Mouse (Mus musculus) retina, postnatal 1 day (tissue): ENCODE measurements around the gene Lman2.

Experiments
- DNase-seq: peaks from one replicate; pipeline ENCODE4 v3.0.0-alpha.2; 2012

Gene Lman2

DNA sequence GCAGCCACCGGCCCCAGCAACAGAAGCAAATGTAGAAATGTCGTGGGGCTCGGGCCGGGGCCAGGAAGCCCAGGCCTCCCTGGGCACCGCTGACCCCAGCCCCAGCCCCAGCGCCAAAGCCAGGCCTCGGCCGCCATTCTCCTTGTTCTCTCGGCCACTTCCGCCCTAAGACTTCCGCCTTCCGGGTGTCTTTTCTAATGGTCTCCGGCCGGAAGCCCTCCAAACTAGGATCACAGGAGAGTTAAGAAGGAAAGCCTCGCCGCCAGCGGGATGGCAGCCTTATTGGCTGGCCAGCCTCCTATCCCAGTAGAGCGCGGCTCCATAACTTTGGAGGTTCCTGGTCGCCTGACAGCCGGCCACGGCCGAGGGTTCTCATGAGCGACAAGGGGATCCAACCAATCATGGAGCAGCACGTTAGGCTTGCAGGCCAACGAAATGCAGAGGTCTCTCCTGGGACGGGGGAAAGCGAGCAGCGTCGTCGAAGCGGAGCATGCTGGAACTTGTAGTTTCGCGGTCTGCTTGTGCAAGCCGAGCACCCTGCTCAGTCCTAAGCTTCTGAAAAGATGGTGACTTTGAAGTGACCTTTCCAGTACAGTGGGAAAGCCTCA lies at the start of gene Lman2:
Gene Lman2, minus strand, starts transcription at position 331 of the 608 bp plus-strand sequence.
- DNase-seq: peak; percentile 99

DNA sequence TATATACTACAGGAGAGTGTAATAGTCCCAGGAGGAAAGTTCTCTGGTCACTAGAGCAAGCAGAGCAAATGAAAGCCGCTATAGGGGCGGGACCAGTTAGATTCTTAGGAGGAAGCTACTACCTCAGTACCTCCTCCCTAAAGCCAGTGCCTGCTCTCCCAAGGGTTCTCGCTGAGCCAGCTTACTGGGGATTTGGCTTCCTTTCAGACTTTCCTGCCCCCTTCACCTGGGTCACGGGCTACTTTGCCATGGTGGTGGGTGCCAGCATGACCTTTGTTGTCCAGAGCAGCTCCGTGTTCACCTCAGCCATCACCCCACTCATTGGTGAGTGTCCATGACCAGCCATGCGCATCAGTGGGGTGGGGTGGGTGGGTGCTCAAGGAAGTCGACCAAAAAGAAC lies 49.2 kb upstream of the Lman2 start:
- no peak for DNase-seq

DNA sequence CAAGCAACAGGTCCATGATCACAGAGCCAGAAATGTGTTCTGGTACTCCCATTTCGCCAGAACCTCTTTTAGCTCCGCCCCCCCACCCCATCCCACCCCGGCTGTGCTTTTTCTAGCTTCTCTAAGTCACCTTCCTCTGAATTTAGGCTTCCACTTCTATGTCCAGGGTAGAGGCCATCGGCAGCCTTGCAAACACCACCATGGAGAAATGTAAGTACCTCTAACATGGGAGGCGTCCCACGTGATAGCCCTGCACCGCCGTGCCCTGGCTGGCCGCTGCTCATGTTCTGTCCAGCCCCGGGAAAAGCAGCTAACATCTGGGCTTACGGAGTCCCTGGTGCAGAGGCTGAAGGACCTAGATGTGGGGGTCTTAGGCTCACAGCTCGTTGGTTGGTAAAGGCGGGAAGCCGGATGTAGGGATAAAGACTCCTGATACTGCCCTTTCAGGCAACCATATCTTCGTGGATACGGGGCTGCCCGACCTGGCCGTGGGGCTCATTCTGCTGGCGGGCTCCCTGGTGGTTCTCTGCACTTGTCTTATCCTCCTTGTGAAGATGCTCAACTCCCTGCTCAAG lies 46.0 kb upstream of the Lman2 start:
- DNase-seq: no peak

DNA sequence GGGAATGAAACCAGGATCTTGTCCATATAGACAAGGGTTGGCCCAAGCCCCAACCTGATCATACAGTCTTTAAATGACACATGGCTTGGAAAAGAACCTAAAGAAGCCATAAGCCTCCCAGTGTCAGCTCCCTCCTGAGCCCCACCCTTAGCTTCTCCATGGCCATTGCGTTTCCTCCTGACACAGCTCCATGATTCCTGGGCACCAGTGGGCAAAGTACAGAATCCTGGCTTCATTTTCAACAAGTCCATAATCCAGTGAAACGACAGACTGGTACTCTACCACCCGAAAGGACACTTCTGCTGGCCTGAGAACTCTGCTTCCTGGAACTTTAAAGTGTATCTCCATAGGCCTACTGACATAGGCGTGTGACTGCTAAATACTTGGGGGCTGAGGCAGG lies 44.8 kb upstream of the Lman2 start:
- no peak for DNase-seq

DNA sequence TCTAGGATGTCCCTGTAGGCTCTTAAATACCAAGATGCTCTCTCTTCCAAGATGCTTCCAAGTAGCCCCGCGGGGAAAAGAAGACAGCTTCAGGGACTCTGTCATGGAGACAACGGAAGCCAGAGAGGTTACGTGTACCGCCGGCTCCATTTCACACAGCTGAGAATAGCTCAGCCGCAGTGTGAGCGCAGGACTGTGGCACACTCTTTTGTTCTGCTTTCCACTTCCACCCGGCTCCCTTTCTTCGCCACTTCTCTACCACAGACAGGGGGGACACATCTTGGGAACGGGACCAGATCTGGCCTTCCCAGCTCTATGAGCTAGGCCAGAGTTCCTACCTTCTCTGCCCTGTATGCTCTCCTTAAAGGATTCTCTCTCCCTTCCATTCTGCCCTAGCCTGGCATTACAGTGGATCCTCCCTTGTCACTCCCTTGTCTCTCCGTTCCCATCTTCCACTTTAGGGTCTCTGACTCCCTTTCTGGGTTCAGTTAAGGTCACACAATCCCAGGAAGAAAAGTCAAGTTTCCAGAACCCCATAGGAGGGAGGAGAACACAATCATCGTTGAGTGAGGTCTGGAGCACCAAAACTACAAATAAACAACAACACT lies 43.3 kb upstream of the Lman2 start:
- DNase-seq: no peak

DNA sequence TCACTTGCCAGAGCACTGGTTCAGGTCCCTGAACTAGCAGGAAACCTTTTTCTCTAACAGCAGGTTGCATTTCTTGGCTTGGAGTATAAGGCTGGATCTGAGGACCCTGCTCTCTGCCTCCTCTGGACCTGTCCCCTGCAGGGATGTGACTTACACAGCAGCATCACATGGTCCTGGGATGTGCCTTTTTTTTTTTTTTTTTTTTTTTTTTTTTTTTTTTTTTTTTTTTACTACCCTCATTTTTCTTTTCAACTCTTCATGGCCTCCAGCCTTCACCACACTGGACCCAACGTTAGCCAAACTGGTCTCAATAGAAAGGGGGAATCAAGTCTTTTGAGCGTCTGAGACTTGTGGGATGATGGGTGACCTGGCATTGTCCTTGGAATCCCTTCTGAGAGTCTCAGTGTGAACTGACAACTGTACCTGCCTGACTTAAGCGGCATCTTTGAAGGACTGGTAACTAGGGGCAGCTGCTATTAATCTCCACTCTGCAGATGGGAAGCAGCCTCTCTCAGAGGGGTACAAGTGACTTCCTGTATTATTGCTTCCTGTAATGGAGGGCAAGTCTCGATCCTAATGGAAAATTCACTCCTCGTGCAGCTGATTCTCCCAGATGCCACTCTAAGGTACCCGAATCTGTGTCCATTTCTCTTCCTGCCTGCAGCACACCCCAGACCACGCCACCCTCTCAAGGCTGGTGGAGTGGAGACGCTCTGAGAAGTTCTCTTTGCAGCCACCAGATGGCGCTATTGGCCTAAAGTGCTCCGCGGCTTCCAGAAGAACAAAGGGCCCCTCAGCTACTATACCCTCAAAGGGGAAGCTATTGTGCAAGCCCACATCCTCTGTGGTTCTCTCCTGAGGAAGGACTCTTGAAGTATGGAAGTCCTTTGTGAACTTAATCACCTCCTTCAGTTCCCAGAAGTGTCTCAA lies 42.5 kb upstream of the Lman2 start:
- peak; percentile 92 for DNase-seq

DNA sequence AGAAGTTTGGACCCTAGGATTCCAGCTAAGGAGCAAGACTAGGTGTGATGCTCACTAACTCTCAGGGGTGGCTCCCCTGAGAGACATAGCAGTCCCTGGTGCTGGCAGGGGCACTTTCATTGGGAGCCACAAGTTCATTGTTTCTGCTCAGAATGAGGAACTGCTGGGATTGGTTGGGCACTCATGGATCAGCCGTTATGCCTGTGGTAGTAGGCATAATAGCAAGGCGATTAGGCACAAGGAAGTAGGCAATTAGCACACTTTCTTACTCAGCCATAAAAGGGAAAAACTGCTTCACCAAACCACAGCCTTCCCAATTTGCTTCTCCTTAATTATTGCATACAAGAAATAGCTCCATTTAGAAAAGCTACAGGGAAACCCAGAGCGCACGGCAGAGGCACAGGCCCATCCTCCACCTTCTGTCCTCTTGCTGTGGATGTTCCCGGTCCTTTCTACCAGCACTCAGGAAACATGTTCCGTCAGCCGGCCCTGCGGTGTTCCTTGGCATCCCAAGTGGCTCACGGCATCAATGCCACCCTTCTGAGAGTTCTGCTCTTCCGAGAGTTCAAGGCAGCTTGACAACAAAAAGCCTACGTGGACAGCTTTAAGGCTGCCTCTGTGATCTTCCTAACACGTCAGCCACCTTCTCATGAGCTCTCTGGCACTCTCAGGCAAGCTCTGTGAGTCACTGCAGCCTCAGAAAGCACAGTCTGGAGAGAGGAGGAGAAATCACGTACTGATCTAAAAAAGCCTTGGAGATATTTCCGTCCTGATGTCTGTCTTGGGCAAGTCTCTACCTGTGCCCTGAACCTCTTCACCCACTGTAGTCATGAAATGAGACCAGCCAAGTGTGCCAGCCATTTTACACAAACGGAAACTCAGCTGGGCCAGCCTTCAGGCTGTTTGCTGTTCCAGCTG lies 41.6 kb upstream of the Lman2 start:
- no peak for DNase-seq

DNA sequence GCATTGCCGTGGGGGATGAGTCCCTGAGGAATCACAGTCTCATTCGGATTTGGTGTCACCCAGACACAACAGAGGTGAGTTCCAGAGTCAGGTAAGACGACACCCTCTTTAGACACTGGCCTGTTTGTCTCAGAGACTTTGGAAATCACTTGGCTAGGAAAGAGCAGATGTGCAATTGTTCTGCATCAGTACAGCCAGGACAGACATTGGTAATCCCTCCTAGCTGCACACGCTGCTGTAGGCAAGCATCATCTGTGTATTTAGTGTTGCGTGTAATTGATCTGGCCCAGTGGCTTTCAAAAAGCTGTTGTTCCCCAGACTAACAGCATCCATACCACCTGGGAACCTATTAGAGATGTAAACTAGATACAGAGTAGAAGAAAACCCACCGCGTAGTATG lies 40.7 kb upstream of the Lman2 start:
- DNase-seq: peak; percentile 20

DNA sequence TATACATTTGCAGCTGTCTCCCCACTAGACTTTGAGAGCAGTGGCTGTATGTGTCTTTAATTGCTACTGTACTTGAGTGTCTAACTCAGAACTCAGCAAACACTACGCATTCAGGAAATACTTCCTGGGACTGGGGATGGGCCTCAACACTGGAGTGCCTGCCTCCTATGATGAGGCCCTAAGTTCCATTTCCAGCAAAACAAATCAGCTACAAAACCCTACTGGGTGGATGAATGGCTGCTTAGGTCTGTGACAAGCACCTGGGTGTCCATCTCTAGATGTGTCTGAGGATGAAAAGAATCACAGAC lies 37.4 kb upstream of the Lman2 start:
- no peak for DNase-seq

DNA sequence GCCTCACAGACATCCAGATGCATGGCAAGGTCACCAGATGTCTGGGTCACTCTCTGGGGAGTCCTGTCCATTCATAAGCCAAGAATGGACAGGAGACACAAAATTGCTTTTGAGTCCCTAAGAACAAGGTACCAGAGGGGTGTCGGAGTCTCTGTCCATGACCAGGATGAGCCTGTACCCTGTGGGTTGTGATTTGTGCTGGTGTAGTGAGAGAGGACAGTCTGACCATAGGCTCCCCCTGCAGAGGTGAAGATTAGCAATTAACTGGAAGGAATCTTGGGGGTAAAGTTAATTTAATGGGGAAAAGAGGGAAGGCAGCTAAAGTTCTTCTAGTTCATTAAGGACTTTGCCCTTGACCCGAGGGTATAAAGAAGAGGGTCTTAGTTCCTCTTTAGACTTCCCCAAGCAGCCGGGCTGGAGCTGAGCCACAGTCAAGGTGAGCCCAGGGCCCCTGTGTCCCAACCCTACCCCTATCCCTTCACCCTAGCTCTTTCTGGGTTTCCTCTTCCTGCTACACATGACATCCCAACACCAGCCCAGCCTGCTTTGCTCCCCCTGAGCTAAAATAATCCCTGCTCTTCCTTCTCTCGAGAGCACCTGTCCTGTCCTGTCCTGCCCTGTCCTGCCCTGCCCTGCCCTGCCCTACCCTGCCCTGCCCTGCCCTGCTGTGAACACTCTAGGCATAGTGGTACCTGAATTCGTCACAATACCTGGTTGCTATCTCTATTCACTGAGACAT lies 36.9 kb upstream of the Lman2 start:
- no peak for DNase-seq

DNA sequence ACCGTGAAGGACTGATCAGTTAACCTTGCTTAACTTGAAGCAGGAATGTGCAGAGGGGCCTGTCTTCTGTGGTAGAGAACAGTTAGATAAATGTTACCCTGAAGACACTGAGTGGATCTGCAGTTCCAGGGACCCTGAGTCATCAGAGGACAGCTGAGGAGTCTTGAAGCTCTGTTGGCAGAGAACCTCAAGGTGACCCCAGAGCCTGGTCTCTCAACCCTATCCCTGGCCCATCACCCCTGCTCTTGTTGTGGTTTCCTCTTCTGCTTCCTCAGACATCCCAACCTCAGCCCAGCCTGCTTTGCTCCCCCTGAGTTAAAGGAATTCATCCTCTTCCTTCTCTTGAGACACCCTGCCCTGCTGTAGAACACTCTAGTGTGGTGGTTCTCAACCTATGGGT lies 35.5 kb upstream of the Lman2 start, which contains the start of gene Slc34a1:
Gene Slc34a1, plus strand, starts transcription at position 100 of the 400 bp plus-strand sequence.
- no peak for DNase-seq

DNA sequence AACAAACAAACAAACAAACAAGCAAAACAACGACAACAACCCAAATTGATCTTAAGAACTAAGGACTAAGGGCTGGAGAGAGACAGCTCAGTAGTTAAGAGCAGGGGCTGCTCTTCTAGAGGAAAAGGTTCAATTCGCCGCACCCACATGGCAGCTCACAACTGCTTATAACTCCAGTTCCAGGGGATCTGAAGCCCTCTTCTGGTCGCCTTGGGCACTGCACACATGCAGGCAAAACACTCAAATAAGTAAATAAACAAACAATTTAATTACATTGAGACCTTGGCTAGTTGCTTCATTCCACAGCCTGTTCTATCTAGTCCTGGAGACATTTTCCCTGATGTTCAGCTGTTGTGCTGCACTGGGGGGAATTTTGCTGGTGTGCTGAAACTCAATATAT lies 30.4 kb upstream of the Lman2 start:
- DNase-seq: no peak

DNA sequence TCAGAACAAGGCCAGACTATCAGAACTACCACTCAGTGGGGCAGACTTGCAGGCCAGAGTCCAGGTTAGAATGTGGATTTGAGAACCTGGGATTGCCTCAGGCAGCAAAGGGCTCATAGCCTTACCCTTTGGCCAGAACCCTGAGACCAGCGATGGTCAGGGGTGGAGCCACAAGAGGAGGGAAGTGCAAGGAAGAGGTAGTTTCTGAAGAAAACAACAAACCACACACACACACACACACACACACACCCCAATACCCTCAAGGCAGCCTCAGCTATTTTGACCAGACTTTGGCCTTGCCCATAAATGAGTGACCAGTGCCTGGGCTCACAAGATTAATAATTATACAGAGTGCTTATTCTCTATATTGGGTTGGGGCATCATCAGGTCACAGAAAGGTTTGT lies 29.0 kb upstream of the Lman2 start:
- DNase-seq: no peak

DNA sequence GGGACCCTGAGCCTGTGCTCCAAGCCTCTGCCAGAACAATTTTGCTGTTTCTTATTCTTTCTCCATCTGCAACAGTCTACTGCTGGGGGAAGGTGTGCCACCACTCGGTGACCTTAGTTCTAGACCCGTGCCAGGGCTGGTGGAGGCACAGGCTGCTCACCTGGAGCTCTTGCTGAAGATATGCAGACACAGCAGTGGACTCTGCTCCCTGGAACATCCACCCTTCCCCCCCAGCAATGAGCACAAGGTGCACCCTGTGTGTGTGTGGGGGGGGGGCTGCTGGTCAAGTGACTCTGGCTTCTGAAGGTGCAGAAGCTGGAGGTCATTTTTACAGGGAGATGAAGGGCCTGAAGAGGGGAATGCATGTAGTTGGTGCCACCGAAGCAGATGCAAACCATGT lies 28.1 kb upstream of the Lman2 start:
- DNase-seq: no peak

DNA sequence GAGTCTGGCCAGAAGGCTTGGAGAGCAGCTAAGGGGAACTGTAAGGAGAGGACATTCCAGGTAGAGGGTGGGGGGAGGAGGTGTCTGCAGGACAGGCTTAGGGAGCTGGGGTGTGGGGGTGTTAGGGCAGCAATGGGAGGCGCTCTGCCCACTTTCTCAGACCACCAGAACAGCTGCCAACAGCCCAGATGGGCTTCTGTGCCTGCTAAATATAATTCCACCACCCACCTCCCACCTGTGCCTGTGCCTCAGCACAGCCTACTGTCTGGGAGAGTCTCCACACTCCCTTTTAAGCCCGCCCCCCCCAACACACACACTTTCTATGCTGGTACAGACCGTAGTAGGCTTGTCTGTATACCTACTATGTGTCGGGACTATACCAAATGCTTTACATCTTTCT lies 19.2 kb upstream of the Lman2 start:
- DNase-seq: no peak

DNA sequence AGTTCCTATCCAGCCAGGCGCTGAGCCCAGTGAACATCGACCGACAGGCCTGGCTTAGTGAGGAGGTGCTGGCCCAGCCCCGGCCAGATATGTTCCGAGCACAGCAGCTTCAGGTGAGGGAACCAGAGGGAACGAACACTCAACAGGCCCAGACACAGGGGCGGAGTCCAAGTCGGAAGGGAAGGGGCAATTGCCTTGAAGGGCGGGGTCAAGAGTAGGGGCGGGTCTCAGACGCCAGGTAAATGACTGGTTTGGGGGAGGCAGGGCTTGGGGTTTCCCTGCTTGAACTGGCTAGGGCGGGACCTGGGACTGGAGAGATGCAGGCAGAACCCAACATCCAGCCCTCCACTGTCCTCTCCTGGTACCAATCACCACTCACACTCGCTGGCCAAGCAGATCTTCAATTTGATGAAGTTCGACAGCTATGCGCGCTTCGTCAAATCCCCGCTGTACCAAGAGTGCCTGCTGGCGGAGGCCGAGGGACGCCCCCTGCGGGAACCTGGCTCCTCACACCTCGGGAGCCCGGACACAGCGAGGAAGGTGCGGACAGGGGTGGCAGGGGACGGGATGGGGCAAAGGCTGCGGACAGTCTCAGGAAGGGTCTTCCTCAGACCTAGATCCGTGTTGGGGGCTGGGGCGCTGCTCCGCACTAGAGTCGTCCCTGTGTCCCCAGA lies 16.5 kb upstream of the Lman2 start:
- peak; percentile 41 for DNase-seq

DNA sequence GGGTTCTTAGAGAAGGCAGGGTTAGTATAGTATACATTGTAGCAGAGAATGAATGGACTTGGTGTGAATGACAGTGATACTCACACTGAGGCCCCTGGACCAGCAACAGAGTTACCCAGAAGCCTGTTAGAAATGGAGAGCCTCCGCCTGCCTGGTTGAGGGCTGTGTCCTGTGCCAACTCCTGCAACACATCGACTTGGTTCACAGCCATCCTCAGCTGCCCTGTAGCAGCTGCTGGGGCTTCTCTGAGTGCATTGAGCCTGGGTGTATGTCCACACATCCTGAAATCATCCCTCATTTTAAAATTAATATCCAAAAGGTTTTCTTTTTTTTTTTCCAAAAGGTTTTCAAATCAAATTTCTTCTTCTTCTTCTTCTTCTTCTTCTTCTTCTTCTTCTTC lies 13.3 kb upstream of the Lman2 start:
- no peak for DNase-seq

DNA sequence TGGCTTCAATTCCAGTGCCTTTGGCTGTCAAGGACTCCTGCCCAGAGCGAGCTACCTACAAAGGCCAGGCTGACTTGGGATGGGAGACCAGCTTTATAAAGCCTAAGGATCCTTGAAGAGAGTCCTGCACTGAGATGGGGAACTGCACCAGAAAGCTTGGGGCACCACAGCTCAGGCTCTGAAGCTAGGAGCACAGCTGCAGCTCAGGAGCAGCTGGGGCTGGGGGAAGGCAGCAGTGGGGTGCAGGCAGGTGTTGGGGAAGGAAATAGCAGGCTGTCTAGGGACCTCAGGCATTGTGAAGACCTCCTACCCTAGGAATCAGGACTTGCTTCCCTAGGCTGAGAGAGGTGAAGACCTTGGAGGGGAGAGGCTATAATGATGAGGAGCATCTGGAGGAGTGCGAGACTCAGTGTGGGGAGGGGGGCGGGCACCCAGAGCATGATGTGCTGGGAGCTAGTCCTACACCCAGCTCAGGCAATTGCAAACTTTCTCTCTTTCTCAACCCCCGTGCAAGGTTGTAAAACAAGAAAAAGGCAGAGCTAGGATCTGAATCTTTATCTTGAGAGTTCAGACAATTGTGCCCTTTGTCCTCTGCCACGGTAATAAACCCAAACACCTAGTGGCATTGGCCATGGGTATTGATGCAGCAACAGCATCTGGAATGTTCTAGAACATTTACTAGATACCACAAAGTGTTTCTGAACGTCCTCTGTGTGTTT lies 11.8 kb upstream of the Lman2 start:
- no peak for DNase-seq

DNA sequence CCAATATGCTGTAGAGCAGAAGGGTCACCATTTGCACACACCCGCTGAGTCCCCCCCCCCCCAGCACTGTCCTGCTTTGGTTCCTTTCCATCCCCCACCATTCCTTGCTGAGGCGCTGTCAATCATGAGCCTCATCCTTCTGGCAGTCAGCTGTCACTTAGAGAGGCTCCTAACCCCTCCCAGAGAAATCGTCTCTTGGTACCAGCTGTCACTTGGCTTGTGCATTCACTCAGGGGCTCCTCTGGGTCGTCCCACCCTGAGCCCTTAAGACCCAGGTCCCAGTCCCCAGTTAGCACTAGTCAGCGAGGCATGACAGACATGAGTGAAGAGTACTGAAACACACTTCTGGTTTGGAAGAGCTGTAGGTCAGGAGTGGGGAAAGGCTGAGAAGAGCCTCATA lies 9.2 kb upstream of the Lman2 start:
- peak; percentile 46 for DNase-seq

DNA sequence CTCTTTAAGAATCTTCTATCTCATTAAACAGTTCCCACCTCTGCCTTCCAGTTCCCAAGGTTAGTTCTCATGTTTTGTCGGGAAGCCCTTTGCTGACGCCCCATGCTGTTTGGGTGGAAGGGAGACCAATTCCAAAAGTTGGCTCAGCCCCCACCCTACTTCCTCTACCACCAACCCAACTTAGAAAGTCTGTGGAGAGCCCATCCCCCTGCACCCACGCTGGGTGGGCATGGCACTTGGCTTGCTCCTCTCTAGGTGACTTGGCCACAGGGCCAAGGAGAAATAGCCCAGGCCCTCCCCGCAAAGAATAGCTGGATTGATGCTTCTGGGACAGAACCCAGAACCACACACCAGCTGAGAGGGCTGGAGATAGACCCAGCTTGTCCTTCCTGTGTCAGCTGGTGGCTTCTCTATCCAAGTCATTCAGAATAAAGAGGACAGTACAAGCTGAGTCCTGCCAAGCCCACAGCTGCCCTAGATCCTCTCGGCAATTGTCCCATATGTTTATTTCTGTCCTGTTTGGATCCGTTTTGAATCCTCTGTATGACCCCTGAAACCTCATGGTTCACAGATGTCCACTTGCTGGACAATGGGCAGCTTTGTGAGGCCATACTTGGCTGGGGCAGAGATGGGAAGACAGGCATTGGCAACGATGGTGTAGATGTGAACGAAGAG lies 8.6 kb upstream of the Lman2 start:
- DNase-seq: peak; percentile 43
